27 mouse cellular contexts compared by ENCODE assay signal in genomic region chr5:140882391-140882790, GRCm38 (mm10). TPM values are rescaled to one million over a fixed set of nuclear protein-coding genes. Genes with fewer than 3 reads are reported as not detected.
DNase-seq lines count a peak whose midpoint lies in the region; ATAC-seq and TF ChIP-seq lines count a peak whose summit lies in the region.
"Had no signal": no experiment of that assay in that cellular context is flagged by ENCODE, and none has a peak within 500 bp of the region (broad histone marks: within the 10 kb centered on the region; RNA-seq: fewer than 3 reads in every experiment).

No protein-coding gene starts in this region.

- CTCF ChIA-PET in Patski (lab: Charles Lee), result no interaction called here

- H3K36me3 ChIP-seq in forebrain, embryonic 11.5 days (ENCODE audit: control insufficient read depth, insufficient read depth, low read length), result no peaks in the 10 kb centered on the region
- no peaks in the 10 kb centered on the region for H3K36me3 ChIP-seq in forebrain, embryonic 14.5 days (ENCODE audit: control insufficient read depth, insufficient read depth, low read length)
- H3K36me3 ChIP-seq in E14TG2a.4 (ENCODE audit: insufficient read depth, low read length), result no peaks in the 10 kb centered on the region
- no peaks in the 10 kb centered on the region for H3K36me3 ChIP-seq in midbrain, embryonic 13.5 days
- H3K36me3 ChIP-seq: embryonic facial prominence, embryonic 13.5 days; embryonic facial prominence, embryonic 15.5 days; forebrain, embryonic 10.5 days; G1E had no signal

- no peaks in the 10 kb centered on the region for H3K27me3 ChIP-seq in forebrain, embryonic 11.5 days (ENCODE audit: control insufficient read depth, insufficient read depth, low read length)
- H3K27me3 ChIP-seq in forebrain, embryonic 14.5 days (replicated peaks; ENCODE audit: control insufficient read depth, insufficient read depth, low read length), result no peaks in the 10 kb centered on the region
- H3K27me3 ChIP-seq in E14TG2a.4 (ENCODE audit: insufficient read depth, low read length) (peaks cover 35% of the 10 kb centered on the region), Patski (peaks cover 3% of the 10 kb centered on the region)
- H3K27me3 ChIP-seq in midbrain, embryonic 13.5 days, result no peaks in the 10 kb centered on the region
- H3K27me3 ChIP-seq: CH12.LX; embryonic facial prominence, embryonic 13.5 days; embryonic facial prominence, embryonic 15.5 days; forebrain, embryonic 13.5 days had no signal

- in situ Hi-C loops in Patski (cut with MboI; ENCODE audit: low pct_unique_long_range_greater_than_20kb), result no loop called here

- no peaks in the 10 kb centered on the region for H3K4me1 ChIP-seq in forebrain, embryonic 11.5 days (replicated peaks; ENCODE audit: control insufficient read depth, insufficient read depth, low read length)
- H3K4me1 ChIP-seq in forebrain, embryonic 14.5 days (ENCODE audit: control insufficient read depth, insufficient read depth, low read length), result no peaks in the 10 kb centered on the region
- H3K4me1 ChIP-seq in E14TG2a.4 (replicated peaks; ENCODE audit: low read depth, low read length), result peaks cover 56% of the 10 kb centered on the region
- H3K4me1 ChIP-seq in midbrain, embryonic 13.5 days (replicated peaks), result no peaks in the 10 kb centered on the region
- H3K4me1 ChIP-seq: forebrain, embryonic 10.5 days; forebrain, embryonic 13.5 days had no signal

- H3K9me3 ChIP-seq in forebrain, embryonic 11.5 days (ENCODE audit: control insufficient read depth, low read length), result no peaks in the 10 kb centered on the region; the same call in 1 of the 2 replicates
- no peaks in the 10 kb centered on the region; the same call in 1 of the 2 replicates for H3K9me3 ChIP-seq in forebrain, embryonic 14.5 days (replicated peaks; ENCODE audit: control insufficient read depth, low read length)
- peaks cover 11% of the 10 kb centered on the region for H3K9me3 ChIP-seq in E14TG2a.4 (ENCODE audit: low read length)
- H3K9me3 ChIP-seq in midbrain, embryonic 13.5 days, result no peaks in the 10 kb centered on the region
- H3K9me3 ChIP-seq: embryonic facial prominence, embryonic 13.5 days; embryonic facial prominence, embryonic 15.5 days; forebrain, embryonic 10.5 days; forebrain, embryonic 13.5 days had no signal

- peak; percentile 44 for DNase-seq in forebrain, embryonic 11.5 days (ENCODE audit: low spot score)
- DNase-seq in forebrain, embryonic 14.5 days (ENCODE audit: low spot score), result no peak
- no peak for DNase-seq in Patski (ENCODE audit: low read depth, low spot score)
- peak; percentile 17 for DNase-seq in brain, adult 2 months (ENCODE audit: low read depth, low spot score)
- DNase-seq in left cerebral cortex, postnatal 14 days (ENCODE audit: low spot score in 2 of 2), result no peak
- DNase-seq in ovary, postnatal 36 days (ENCODE audit: low spot score), result no peak
- DNase-seq: adrenal gland, adult 8-10 months; adrenal gland, postnatal 14 days; adrenal gland, postnatal 36 days; B cell, adult 2 months; cerebellum, adult 11 months; cerebellum, adult 18-20 months; cerebellum, adult 8-10 months; cerebellum, postnatal 36 days; embryo, embryonic 11 days had no signal

- no peak overlapping the region for H3K27ac ChIP-seq in forebrain, embryonic 11.5 days (ENCODE audit: low read depth, low read length)
- no peak overlapping the region for H3K27ac ChIP-seq in forebrain, embryonic 14.5 days (ENCODE audit: low read depth, low read length)
- no peak overlapping the region for H3K27ac ChIP-seq in midbrain, embryonic 13.5 days
- H3K27ac ChIP-seq: embryonic facial prominence, embryonic 13.5 days; embryonic facial prominence, embryonic 15.5 days; forebrain, embryonic 10.5 days; forebrain, embryonic 13.5 days had no signal

- no peak for TF ChIP-seq CTCF in E14TG2a.4 (conservative IDR thresholded peaks at IDR 0.05; ENCODE audit: low read length)
- TF ChIP-seq CTCF in Patski (IDR thresholded peaks at IDR 0.05), result no peak

- ATAC-seq in forebrain, embryonic 11.5 days (replicated peaks; ENCODE audit: low FRiP score), result no peak
- no peak for ATAC-seq in forebrain, embryonic 14.5 days
- ATAC-seq in Patski, result peak; percentile 5
- ATAC-seq in midbrain, embryonic 13.5 days, result no peak
- ATAC-seq: activated CD4-positive, CD25-positive, alpha-beta regulatory T cell, adult 4 months; CD4-positive, CD25-positive, alpha-beta regulatory T cell, adult 4 months; forebrain, embryonic 13.5 days; forebrain, embryonic 16.5 days had no signal

- WGBS in forebrain, embryonic 11.5 days, result 80% methylated on average over 4 of the region's 4 CpGs
- WGBS in forebrain, embryonic 14.5 days, result 82% methylated on average over 4 of the region's 4 CpGs
- 80% methylated on average over 4 of the region's 4 CpGs for WGBS in midbrain, embryonic 13.5 days

- POLR2A ChIA-PET in Patski (lab: Charles Lee), result no interaction called here

- H3K9ac ChIP-seq in forebrain, embryonic 11.5 days (ENCODE audit: low read length), result no peak overlapping the region
- H3K9ac ChIP-seq in forebrain, embryonic 14.5 days (ENCODE audit: low read length), result no peak overlapping the region
- H3K9ac ChIP-seq in midbrain, embryonic 13.5 days (replicated peaks), result no peak overlapping the region
- H3K9ac ChIP-seq: embryonic facial prominence, embryonic 13.5 days; embryonic facial prominence, embryonic 15.5 days; forebrain, embryonic 13.5 days had no signal

- no peak overlapping the region for H3K4me2 ChIP-seq in forebrain, embryonic 11.5 days (ENCODE audit: low read depth, low read length, severe bottlenecking)
- H3K4me2 ChIP-seq in forebrain, embryonic 14.5 days (ENCODE audit: low read length), result no peak overlapping the region
- H3K4me2 ChIP-seq in midbrain, embryonic 13.5 days (replicated peaks), result no peak overlapping the region
- H3K4me2 ChIP-seq: embryonic facial prominence, embryonic 13.5 days; embryonic facial prominence, embryonic 15.5 days; forebrain, embryonic 13.5 days had no signal

- H3K4me3 ChIP-seq in forebrain, embryonic 11.5 days (ENCODE audit: low read depth, low read length), result no peak overlapping the region
- H3K4me3 ChIP-seq in forebrain, embryonic 14.5 days (ENCODE audit: low read depth, low read length), result no peak overlapping the region
- 0 out of 2 replicates have a peak overlapping the region, but pooled peaks have one; percentile 4 for H3K4me3 ChIP-seq in E14TG2a.4 (replicated peaks; ENCODE audit: low read length)
- no peak overlapping the region for H3K4me3 ChIP-seq in midbrain, embryonic 13.5 days (replicated peaks)
- H3K4me3 ChIP-seq: embryonic facial prominence, embryonic 13.5 days; embryonic facial prominence, embryonic 15.5 days; erythroblast, embryonic 14.5 days; forebrain, embryonic 10.5 days; forebrain, embryonic 13.5 days had no signal

- intact Hi-C loops in left cerebral cortex, postnatal 14 days (cut with DNase I), result no loop called here

RNA-seq across cellular contexts. Expression of gene Gna12, which starts 52.2 kb away (rescaled TPM):
- polyA plus RNA-seq in forebrain, embryonic 11.5 days (2014; fragmentation: Nextera tagmentation; extraction: Ambion mirVana), result 49.7 and 58.9 TPM in 2 replicates
- polyA plus RNA-seq in forebrain, embryonic 14.5 days (2014; fragmentation: Nextera tagmentation; extraction: Ambion mirVana), result 17.4 and 19.9 TPM in 2 replicates
- polyA plus RNA-seq in Patski (2021), result 80.5 TPM
- total RNA-seq in left cerebral cortex, postnatal 14 days (2021), result 10 to 100 TPM; 68.1 to 73.8 TPM
- polyA plus RNA-seq in midbrain, embryonic 13.5 days (2015; fragmentation: Nextera tagmentation; extraction: Ambion mirVana), result 12.0 and 12.1 TPM in 2 replicates

Comparison
In these comparisons a context has a peak if more than half of its experiments do, and no peak if none do; other contexts are left out.
1. DNase-seq: peak in forebrain, embryonic 11.5 days (single experiment) and brain, adult 2 months (single experiment); none in forebrain, embryonic 14.5 days (single experiment), Patski (single experiment), left cerebral cortex, postnatal 14 days (0 of 2) and ovary, postnatal 36 days (single experiment).